Mouse (Mus musculus) spleen, postnatal 36 days (tissue): ENCODE measurements around the gene Tent5c.

ENCODE experiments used
- DNase-seq, 2 experiments: peaks; one replicate each; pipeline ENCODE4 v3.0.0; 2022; ENCODE audit warnings: low spot score in 2 of 2, mixed read lengths in 1 of 2

The Tent5c gene

GRCm38 (mm10) chr3:100489133-100490009 lies at the start of gene Tent5c:
Gene Tent5c, minus strand, starts transcription at chr3:100489324.
- peak; percentile 94 to 96 for DNase-seq

- DNase-seq: no peak
Observed at GRCm38 (mm10) chr3:100536686-100537085, 47.6 kb upstream of the Tent5c start.

GRCm38 (mm10) chr3:100535902-100536301 lies 46.8 kb upstream of the Tent5c start:
- no peak for DNase-seq

GRCm38 (mm10) chr3:100535298-100535697 lies 46.2 kb upstream of the Tent5c start:
- DNase-seq: no peak

- DNase-seq: no peak
Observed at GRCm38 (mm10) chr3:100534394-100534793, 45.3 kb upstream of the Tent5c start.

- DNase-seq: no peak
Observed at GRCm38 (mm10) chr3:100533429-100533828, 44.3 kb upstream of the Tent5c start.

GRCm38 (mm10) chr3:100530919-100531318 lies 41.8 kb upstream of the Tent5c start:
- no peak for DNase-seq

GRCm38 (mm10) chr3:100530244-100530788 lies 41.2 kb upstream of the Tent5c start:
- no peak for DNase-seq

- DNase-seq: no peak
Observed at GRCm38 (mm10) chr3:100522671-100523070, 33.5 kb upstream of the Tent5c start.

- no peak for DNase-seq
Observed at GRCm38 (mm10) chr3:100521626-100522025, 32.5 kb upstream of the Tent5c start.

- DNase-seq: no peak
Observed at GRCm38 (mm10) chr3:100515754-100516141, 26.6 kb upstream of the Tent5c start.

GRCm38 (mm10) chr3:100515093-100515753 lies 26.1 kb upstream of the Tent5c start:
- DNase-seq: no peak

- no peak for DNase-seq
Observed at GRCm38 (mm10) chr3:100507174-100507573, 18.1 kb upstream of the Tent5c start.

- no peak for DNase-seq
Observed at GRCm38 (mm10) chr3:100506715-100507114, 17.6 kb upstream of the Tent5c start.

- DNase-seq: no peak
Observed at GRCm38 (mm10) chr3:100503882-100504281, 14.8 kb upstream of the Tent5c start.

- peak in 1 of 2 experiments; percentile 17 for DNase-seq
Observed at GRCm38 (mm10) chr3:100502516-100502915, 13.4 kb upstream of the Tent5c start.

- DNase-seq: no peak
Observed at GRCm38 (mm10) chr3:100501899-100502298, 12.8 kb upstream of the Tent5c start.

- no peak for DNase-seq
Observed at GRCm38 (mm10) chr3:100496081-100496480, 7.0 kb upstream of the Tent5c start.

GRCm38 (mm10) chr3:100495456-100495855 lies 6.3 kb upstream of the Tent5c start:
- DNase-seq: no peak

GRCm38 (mm10) chr3:100494912-100495311 lies 5.8 kb upstream of the Tent5c start:
- no peak for DNase-seq

- DNase-seq: no peak
Observed at GRCm38 (mm10) chr3:100490010-100490300, 831 bp upstream of the Tent5c start.

- peak; percentile 48 to 67 for DNase-seq
Observed at GRCm38 (mm10) chr3:100488251-100489132, 632 bp downstream of the Tent5c start.
